Mouse (Mus musculus) stomach, postnatal 0 days (tissue): ENCODE data around the gene Dock2.

Experiments
- CTCF ChIP-seq: IDR thresholded peaks from 2 replicates; pipeline ENCODE4 v1.5.1; 2016; ENCODE audit warnings: antibody characterized with exemption, low read depth, mild to moderate bottlenecking, moderate library complexity
- EP300 ChIP-seq: optimal IDR thresholded peaks from 2 replicates; pipeline ENCODE3; 2016; ENCODE audit warnings: antibody characterized with exemption

DNA sequence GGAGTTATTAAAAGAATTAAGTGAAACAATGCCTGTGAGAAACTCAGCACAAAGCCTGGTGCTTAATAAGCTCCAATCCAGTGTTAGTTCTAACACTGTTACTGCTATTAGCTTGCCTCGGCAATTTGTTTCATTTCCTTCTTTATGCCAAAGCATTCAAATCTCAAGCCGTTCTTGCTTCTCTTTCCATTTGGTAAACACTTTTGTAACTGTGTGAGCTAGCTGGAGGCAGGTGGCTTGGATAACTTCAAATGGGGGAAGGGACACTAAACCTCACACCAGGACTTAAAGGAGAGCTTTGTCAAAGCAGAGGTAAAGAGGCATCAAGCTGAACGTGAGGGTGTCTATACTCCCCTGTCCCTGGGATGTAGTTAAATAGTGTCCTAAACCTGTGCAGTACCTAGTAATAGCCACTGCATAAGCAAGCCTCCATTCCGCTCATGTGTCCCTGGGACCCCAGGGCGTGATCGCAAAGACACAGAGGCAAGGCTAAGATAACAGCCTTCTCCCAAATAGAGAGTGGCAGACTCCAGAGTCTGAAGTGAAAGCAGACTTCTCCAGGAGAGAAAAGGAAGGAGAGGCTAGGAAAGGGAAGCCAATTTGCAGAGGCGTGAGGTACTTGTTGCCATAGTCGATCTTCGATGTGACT, 56.9 kb downstream of the Dock2 start:
- TF ChIP-seq CTCF (no peak), EP300 (no peak)
